Mouse (Mus musculus): Measurements from ENCODE around the gene Nrxn3. TPM values are rescaled to one million over a fixed set of nuclear protein-coding genes. Genes with fewer than 3 reads are reported as not detected.

Gene Nrxn3
- total RNA-seq, 2 experiments from 2014 or later, result 0.05 TPM; not detected in 1

DNA sequence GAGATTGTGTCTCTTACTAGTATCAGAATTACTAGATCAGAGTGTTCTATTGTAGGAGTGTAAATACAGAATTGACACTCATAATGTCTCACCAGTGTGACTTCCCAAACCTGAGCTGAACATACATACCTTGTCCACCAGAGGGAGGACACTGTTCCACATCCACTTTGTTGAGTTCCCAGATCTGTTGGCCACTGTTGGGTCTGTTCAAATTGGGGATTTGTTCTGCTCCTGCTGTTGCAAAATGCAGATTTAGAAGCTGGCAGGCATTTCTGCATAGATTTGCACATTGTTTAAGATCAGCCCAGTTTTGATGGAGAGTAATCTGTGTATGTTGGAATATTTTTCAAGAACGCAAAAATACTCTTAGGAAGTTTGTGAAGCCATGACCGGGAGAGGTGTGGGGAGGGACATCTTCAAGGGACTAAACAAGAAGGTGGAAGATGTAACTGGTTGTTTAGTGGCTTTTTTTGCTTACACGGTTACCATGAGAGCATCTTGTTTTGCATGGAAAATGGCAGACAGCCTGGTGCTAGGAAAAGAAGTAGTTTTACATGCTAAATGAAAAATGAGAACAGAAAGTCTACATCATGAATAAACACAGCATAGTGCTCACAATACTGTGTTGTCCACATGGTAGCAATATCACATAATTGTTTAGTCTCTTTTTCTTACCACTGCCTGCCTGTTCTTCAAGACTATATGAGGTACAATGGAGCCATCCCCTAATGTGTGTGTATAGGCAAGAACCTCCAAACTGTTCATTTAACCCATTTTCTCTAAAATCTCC, 609.0 kb downstream of the Nrxn3 start:
- no peak for DNase-seq

- DNase-seq, result no peak
These were observed 610.8 kb downstream of the Nrxn3 start for GRCm38 (mm10) chr12:89333486-89333885.

DNA sequence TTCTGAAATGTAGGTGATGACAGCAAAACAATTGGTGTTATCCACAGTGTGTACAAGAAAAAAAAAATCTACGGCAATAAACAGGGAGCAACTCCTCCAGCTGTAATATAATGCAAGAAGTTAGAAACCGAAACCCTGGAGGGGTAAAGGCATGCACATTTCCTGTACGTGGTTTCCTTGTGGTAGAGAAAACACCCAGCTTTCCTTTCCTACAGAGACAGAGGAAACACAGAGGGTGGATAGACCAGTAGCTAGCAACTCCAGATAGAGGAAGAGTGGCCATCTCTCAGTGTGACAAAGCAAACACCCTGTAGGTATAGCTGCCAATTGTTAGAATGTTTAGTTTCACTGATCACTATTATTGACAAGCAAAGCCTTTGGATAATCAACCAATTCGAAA, 642.2 kb downstream of the Nrxn3 start:
- DNase-seq, result no peak

DNA sequence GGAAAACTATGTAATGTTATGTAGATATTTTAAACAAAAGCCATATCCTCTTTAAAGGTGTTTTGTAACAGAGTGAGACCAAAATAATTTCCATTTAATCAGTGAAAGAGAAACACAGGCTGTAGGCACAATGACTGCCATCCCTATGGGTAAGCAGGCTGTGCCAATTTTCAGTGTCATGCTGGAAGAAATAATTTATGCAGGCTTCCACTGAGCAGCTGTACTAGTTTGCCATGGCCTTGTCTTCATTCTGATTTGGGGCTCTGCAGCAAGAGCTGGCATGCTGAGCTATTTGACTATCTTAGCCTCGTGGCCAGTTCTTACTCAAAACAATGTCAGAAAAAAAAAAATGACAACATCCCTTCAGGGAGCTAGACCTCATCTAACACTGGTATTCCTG, 647.3 kb downstream of the Nrxn3 start:
- no peak for DNase-seq

- no peak for DNase-seq
These were observed 653.9 kb downstream of the Nrxn3 start for GRCm38 (mm10) chr12:89376600-89376999.

GRCm38 (mm10) chr12:89377051-89377643, 654.5 kb downstream of the Nrxn3 start:
- DNase-seq, result no peak

DNA sequence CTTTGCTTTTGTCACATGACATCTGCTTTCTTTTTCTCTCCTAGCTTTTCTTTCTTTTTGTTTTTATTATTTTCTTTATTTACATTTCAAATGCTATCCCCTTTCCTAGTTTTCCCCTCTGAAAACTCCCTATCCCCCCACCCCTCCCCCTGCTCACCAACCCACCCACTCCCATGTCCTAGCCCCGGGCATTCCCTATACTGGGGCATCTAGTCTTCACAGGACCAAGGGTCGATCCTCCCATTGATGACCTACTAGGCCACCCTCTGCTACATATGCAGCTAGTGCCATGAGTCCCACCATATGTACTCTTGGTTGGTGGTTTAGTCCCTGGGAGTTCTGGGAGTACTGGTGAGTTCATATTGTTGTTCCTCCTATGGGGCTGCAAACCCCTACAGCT, 655.0 kb downstream of the Nrxn3 start:
- no peak for DNase-seq

DNA sequence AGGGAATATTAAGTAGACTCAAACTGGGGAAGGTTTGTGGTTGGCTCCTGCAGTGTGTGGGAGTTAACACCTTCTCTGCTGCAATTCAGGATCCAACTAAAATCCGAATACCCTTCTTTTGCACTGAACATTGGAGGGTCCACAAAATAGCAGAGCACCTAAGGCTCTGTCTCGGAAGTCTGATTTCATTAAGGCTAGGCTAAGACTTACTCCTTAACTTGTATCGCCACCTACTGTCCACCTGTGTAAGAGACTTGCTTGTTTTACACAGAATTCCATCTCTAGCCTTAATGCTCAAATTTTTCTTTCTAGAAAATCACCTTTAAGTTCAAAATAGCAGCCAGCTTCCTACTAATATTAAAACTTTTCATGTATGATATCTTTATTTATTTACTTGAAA, 660.6 kb downstream of the Nrxn3 start:
- DNase-seq, result no peak

DNA sequence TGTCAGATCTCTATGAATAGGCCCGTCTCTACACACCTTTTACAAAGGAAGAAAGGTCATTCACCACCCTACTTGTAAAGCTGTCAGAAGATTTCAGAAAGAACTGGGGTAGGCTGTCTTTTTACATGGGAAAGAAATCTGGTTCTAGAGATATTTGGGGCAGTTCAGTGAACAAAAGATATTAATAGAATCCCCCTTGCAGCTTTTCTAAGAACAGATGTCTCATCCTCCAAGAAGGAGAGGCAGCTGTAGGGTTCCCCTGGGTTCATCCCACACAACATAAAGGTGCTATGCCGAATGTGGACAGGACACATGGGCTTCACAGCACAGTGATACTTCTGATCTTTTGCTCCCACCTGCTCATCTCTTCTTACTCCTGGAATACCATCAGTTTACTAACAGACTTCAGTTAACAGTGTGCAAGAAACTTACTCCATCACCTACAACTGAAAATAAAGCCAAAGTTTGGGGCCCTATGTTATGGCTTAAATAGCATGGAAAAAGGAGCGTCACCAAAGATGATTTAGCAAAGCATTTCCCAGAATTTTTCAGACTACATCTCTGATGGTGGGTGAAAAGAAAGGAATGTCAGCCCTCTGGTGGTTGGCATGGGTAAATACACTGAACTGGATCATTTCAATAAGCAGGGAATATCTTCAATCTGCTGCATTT, 672.6 kb downstream of the Nrxn3 start:
- no peak for DNase-seq

- DNase-seq, result no peak
These were observed 713.8 kb downstream of the Nrxn3 start for GRCm38 (mm10) chr12:89436519-89436918.

- DNase-seq, result no peak
These were observed 719.8 kb downstream of the Nrxn3 start for GRCm38 (mm10) chr12:89442323-89443038.

- peak; percentile 5 for DNase-seq
These were observed 728.1 kb downstream of the Nrxn3 start for GRCm38 (mm10) chr12:89450667-89451298.

- DNase-seq, result no peak
These were observed 747.5 kb downstream of the Nrxn3 start for GRCm38 (mm10) chr12:89470226-89470625.

- DNase-seq, result no peak
These were observed 748.6 kb downstream of the Nrxn3 start for GRCm38 (mm10) chr12:89471289-89471688.

DNA sequence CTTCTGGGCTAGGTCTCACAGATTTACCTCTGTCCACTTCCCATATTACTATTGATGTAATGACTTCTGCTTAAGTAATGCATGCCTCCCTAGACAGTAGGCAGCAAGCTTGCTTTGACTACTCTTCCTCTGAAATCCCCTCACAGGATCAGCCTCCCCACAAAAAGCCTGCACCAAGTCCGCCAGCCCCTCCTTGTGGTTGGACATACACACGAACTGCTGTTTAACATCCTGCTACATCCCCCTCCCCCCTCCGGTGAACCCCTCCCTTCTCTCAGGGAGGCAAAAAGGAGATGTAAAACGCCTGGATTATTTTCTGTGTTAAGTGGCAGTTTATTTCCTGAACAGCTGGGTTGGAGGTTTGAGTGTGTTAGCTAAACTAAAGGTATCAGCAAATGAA, 749.2 kb downstream of the Nrxn3 start:
- no peak for DNase-seq

DNA sequence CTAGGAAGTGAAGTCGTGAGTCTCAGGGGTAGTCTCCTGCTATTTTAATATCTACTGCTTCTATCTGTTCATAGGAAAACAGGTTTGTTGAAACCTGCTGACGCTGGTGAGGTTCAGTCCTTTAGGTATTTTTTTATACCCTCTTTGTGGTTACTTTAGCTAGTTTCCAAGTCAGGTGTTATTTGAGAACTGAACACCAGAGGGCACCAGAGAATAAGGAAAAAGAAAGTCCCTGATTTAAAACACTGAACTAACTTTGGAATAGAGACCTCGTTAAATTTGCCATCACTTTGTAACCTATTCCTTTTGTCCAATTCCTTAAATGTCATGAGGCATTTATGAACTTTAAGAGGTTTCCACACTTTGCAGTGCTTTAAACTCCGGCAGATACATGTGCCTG, 756.4 kb downstream of the Nrxn3 start:
- DNase-seq, result no peak

DNA sequence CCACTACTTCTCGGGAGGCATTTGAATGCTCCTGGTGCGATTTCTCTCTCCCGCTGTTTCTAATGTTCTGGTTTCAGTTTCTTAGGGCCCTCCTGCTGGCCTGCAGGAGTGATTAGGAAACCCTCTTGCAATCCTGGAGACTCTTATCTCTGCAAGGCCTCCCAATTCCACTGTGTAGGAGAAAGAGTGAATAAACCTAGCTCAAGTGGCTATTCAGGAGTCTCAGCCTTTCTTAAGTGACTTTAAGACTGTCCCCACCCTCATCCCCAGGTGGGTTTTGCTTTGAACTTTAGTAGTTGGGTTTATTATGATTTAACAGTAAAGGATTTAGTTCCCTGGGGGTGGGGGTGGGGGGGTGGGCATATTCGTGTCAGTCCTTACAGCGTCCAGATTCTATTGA, 759.5 kb downstream of the Nrxn3 start:
- DNase-seq, result no peak

GRCm38 (mm10) chr12:89504026-89504425, 781.4 kb downstream of the Nrxn3 start:
- DNase-seq, result no peak

GRCm38 (mm10) chr12:89505121-89505764, 782.6 kb downstream of the Nrxn3 start:
- no peak for DNase-seq

DNA sequence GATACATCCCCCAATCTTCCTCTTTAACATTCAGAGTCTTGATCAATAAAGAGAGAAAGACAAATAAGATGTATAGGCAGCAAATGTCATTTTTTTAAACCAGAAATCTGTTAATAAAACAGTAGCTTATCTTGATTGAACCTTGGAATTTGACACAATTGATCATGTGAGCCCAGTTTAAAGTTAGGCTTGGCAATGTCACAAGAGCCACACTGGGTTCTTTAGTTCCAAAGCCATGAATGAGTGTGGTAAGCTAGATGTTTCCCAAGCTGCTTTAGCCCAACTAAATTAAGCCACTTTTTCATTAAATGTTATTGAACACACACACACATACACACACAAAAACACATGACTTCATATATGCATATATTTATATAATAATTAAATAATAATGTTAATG, 786.3 kb downstream of the Nrxn3 start:
- no peak for DNase-seq

GRCm38 (mm10) chr12:89513759-89514158, 791.1 kb downstream of the Nrxn3 start:
- DNase-seq, result no peak

DNA sequence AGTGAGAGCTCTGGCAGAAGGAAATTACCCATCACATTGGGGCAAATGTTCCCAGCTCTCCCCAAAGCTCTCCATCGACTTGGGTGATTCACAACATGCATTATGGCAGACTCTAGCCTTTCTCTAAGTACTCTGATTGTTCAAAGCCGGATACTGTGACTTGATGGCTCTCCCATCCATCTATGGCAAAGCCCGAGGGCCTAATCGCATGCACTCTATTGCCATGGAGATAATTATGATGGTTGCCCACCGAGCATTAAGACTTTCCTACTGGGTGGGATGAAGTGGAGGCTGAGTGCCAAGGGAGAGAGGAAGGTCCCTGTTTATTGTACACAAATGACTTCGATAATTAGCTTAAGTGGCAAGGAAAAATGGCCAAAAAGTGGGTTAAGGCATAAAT, 793.4 kb downstream of the Nrxn3 start:
- no peak for DNase-seq
